ENCODE assay signal across 16 mouse cellular contexts in genomic region chr2:69080760-69081159, GRCm38 (mm10).
"Had no signal": no experiment of that assay in that cellular context is flagged by ENCODE, and none has a peak within 500 bp of the region (broad histone marks: within the 10 kb centered on the region; RNA-seq: fewer than 3 reads in every experiment).

No protein-coding gene starts in this region.

- H3K9me3 ChIP-seq: intestine, embryonic 15.5 days; limb, embryonic 12.5 days; liver, embryonic 12.5 days; liver, embryonic 15.5 days had no signal

- H3K4me3 ChIP-seq: intestine, embryonic 15.5 days; layer of hippocampus, adult 2 months; limb, embryonic 12.5 days; liver, embryonic 12.5 days; liver, embryonic 15.5 days had no signal

- H3K27me3 ChIP-seq: intestine, embryonic 15.5 days; limb, embryonic 12.5 days; liver, embryonic 12.5 days; liver, embryonic 15.5 days had no signal

- H3K4me1 ChIP-seq: intestine, embryonic 15.5 days; liver, embryonic 12.5 days; liver, embryonic 15.5 days had no signal

- H3K36me3 ChIP-seq: intestine, embryonic 15.5 days; limb, embryonic 12.5 days; liver, embryonic 12.5 days; liver, embryonic 15.5 days had no signal

- DNase-seq: kidney, adult 11 months; kidney, postnatal 10 days; layer of hippocampus, adult 9-11 months; liver; lung, adult 18-20 months; lung, postnatal 14 days; lung, postnatal 4 days; midbrain, embryonic 14.5 days; thymus, adult 18-20 months; thymus, postnatal 36 days had no signal

- H3K4me2 ChIP-seq: intestine, embryonic 15.5 days; limb, embryonic 12.5 days; liver, embryonic 12.5 days; liver, embryonic 15.5 days; midbrain, embryonic 11.5 days had no signal

- ATAC-seq: intestine, embryonic 15.5 days; liver, embryonic 12.5 days had no signal

- H3K9ac ChIP-seq: intestine, embryonic 15.5 days; limb, embryonic 12.5 days; liver, embryonic 12.5 days; liver, embryonic 15.5 days had no signal

- H3K27ac ChIP-seq: intestine, embryonic 15.5 days; limb, embryonic 12.5 days; liver, embryonic 12.5 days; liver, embryonic 15.5 days had no signal
